Mouse (Mus musculus) embryonic facial prominence, embryonic 10.5 days (tissue): Measurements from ENCODE around the gene Gm8127. TPM values are rescaled to one million over a fixed set of nuclear protein-coding genes. Genes with fewer than 3 reads are reported as not detected.
A peak's percentile ranks its signal among the peaks of the same experiment; 100 is the strongest.
"Not testable (repeated sequence)": the region's sequence is repeated elsewhere in the genome, so short reads cannot be mapped to it uniquely, and the experiment has no call there.

Source experiments
- DNase-seq: peaks from one replicate; pipeline ENCODE4 v3.0.0-alpha.2; 2017; ENCODE audit warnings: low spot score
- H3K27ac ChIP-seq: fragments of 300-500 bp; sonication (generic); replicated peaks from 2 replicates; pipeline ENCODE4 v1.5.1; 2016; ENCODE audit warnings: mild to moderate bottlenecking
- H3K27me3 ChIP-seq: fragments of 300-500 bp; sonication (generic); replicated peaks from 2 replicates; pipeline ENCODE4 v1.6.1; 2016; ENCODE audit warnings: low read depth, mild to moderate bottlenecking; ENCODE audit not compliant: poor library complexity, severe bottlenecking
- H3K36me3 ChIP-seq: fragments of 300-500 bp; sonication (generic); replicated peaks from 2 replicates; pipeline ENCODE4 v1.6.1; 2016; ENCODE audit warnings: mild to moderate bottlenecking, moderate library complexity
- H3K4me1 ChIP-seq: fragments of 300-500 bp; sonication (generic); 2 replicates; pipeline ENCODE4 v1.6.1; 2016
- H3K4me3 ChIP-seq: fragments of 300-500 bp; sonication (generic); 2 replicates; pipeline ENCODE4 v1.5.1; 2016; ENCODE audit warnings: mild to moderate bottlenecking, moderate library complexity
- H3K9me3 ChIP-seq: fragments of 300-500 bp; sonication (generic); 2 replicates; pipeline ENCODE4 v1.6.1; 2016; ENCODE audit warnings: mild to moderate bottlenecking
- WGBS: fragments of 180-500 bp; shearing (Covaris S2); methylation state at CpG from one replicate; pipeline ENCODE4 v1.1.7; 2016; 5-methylcytosine and 5-hydroxymethylcytosine counted together
- polyA plus RNA-seq: library from polyadenylated mRNA; unstranded; fragments of >200 nt; fragmentation: Nextera tagmentation; extraction: Ambion mirVana; gene quantifications from 2 replicates; pipeline ENCODE4 v1.2.1, GENCODE M21; 2016

The Gm8127 gene
- polyA plus RNA-seq, 1 experiment from 2014 or later: not detected

DNA sequence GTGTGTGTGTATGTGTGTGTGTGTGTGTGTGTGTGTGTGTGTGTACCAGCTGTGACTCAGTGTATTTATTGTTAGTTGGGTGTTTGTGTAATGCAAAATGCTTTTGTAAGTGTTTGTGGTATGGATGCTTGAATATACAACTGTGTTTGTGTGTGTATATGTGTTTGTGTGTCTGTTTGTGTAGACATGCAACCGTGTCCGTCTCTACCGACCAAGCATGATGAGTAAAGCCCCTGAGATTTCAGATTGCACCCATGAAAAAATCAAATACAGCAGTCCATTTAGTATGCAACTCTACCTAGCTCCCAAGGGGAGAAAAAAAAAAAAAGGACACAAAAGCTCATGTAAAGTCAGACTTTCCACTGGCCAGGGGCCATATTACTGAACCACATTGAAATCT is 30.2 kb downstream of the Gm8127 start:
- peak; percentile 5 for DNase-seq
- not testable (repeated sequence) for H3K4me1 ChIP-seq, H3K27ac ChIP-seq, H3K9me3 ChIP-seq, H3K36me3 ChIP-seq, H3K27me3 ChIP-seq, H3K4me3 ChIP-seq
- 94% methylated on average over 3 of the region's 3 CpGs for WGBS

DNA sequence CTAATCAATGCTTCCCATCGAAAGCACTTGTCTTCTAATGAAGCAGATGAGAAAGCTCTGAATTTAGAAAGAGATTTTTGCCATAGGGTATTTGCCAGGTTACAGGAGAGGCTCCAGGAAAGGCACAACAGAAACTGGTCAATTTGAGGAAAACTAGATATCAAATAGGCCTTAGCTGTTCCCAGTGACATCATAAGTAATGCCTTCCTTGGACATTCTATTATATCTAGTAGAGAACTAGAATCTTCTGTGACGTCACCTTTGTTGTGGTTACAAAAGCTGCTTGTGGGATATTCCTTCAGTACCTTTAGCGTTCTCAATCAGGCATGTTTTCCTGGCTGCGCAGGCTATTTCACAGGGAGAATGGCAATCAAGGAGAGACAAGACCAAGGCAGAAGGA is 35.3 kb downstream of the Gm8127 start, which contains the start of gene Gm8126:
Gm8126 (plus strand) TSS at position 301 of the 400 bp plus-strand sequence.
- 93% methylated on average over 3 of the region's 4 CpGs for WGBS
- not testable (repeated sequence) for H3K27me3 ChIP-seq, H3K9me3 ChIP-seq, H3K36me3 ChIP-seq, H3K4me3 ChIP-seq, DNase-seq, H3K4me1 ChIP-seq, H3K27ac ChIP-seq

DNA sequence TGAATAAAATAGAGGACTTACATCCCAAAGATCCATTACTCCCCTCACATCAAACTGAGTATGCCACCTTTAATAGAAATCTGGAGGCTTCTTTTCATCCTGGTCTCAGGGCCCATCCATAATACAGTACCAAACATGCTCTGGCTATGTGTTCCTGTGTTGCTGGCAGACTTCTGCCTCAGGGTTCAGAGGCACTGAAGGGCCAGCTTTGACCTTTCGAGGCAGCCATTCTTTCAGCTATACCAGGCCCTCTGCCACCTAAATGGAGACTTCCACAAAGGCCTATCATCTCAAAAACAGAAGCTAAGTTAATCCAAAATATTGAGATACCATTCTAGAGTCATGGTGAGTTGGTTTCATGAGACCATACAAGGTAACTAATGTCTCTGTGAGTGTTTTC is 37.1 kb downstream of the Gm8127 start:
- not testable (repeated sequence) for H3K4me3 ChIP-seq, H3K4me1 ChIP-seq, H3K36me3 ChIP-seq, DNase-seq, H3K27ac ChIP-seq, H3K9me3 ChIP-seq, H3K27me3 ChIP-seq
- 86% methylated on average over 1 of the region's 1 CpGs for WGBS

DNA sequence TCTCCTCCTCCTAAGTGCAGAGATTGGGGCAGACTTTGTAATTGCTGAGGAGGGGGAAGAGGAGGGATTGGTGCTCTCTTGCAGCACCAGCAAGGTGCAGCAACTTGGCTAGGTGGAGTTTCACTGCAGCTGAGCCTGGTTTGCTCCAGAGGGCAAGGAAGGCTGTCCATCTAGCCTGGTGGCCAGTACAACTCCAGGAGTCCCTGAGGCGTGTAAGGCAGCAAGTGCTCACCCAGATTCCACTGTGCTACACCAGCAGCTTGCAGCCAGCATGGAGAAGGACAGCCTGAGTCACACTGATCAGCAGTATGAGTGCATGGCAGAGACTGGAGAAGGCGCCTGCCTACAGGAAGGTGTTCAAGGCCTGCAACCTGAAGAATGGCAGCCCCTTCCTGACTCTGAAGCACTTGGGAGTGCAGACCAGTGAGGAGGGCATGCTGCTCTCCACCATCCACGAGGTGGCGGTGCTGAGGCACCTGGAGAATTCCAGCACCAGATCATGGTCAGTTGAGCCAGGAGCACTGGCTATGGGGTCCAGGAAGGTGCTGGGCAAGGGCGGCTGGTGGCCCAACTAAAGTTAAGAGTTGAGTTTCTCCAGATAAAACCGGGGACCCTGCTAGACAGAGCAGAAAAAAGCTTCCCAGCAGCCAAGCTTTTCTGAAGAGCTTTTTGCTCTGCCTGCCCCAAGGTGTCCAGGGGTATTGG is 42.9 kb downstream of the Gm8127 start:
- H3K27me3 ChIP-seq, H3K36me3 ChIP-seq, H3K9me3 ChIP-seq, H3K4me1 ChIP-seq, H3K27ac ChIP-seq, H3K4me3 ChIP-seq: not testable (repeated sequence)
- peak; percentile 6 for DNase-seq
- 37% methylated on average over 5 of the region's 6 CpGs for WGBS

DNA sequence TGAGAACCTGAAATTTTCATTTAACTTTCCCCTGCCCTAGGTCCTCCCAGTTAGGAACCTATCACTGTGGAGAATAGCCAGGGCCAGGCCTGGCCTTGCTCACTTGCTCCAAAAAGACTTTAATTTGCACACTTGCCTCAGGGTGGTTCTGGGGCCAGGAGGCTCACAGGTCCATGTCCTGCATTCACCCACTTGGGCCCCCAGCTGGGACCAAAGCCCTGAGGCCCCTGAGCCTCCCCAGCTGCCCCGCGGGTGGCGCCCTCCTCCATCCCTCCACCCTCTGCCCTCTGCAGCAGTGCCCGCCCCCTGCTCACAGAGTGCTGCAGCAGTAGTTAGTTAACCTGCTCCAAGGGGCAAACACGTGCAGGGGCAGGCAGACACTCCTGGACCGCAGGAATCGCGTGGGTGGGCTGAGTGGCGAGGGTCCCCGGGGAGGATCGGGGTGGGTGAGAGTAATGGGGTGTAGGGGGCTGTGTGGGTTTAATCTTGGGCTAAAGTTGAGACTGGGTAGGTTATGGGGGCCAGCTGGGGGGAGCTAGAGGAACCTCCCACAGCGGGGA is 43.9 kb downstream of the Gm8127 start:
- WGBS: 12% methylated on average over 10 of the region's 12 CpGs
- not testable (repeated sequence) for H3K36me3 ChIP-seq, DNase-seq, H3K27ac ChIP-seq, H3K9me3 ChIP-seq, H3K4me3 ChIP-seq, H3K4me1 ChIP-seq, H3K27me3 ChIP-seq

Other genes starting within 250 kb of the Gm8127 start
- not detected in 2 replicates for gene Gm8094, start 217.2 kb downstream of the Gm8127 start, polyA plus RNA-seq
- gene Gm8104, start 193.2 kb downstream of the Gm8127 start, polyA plus RNA-seq: not detected in 2 replicates
- not detected in 2 replicates for gene Gm7233, start 114.0 kb downstream of the Gm8127 start, polyA plus RNA-seq
- not detected in 2 replicates for gene Gm8122, start 58.5 kb downstream of the Gm8127 start, polyA plus RNA-seq
- not detected in 2 replicates for gene Gm8126, start 35.2 kb downstream of the Gm8127 start, polyA plus RNA-seq
- gene Gm9732, start 18.8 kb downstream of the Gm8127 start, polyA plus RNA-seq: not detected in 2 replicates
- gene 1700001F09Rik, start 54.0 kb upstream of the Gm8127 start, polyA plus RNA-seq: not detected in 2 replicates
- gene Gm8138, start 122.5 kb upstream of the Gm8127 start, polyA plus RNA-seq: not detected in 2 replicates
- gene Gm5799, start 249.7 kb upstream of the Gm8127 start, polyA plus RNA-seq: not detected in 2 replicates